Mouse (Mus musculus) kidney, adult 2 months (tissue): ENCODE results near the gene Pxk. TPM values are rescaled to one million over a fixed set of nuclear protein-coding genes. Genes with fewer than 3 reads are reported as not detected.

Source experiments
- DNase-seq: peaks from one replicate; pipeline ENCODE4 v3.0.0; 2021
- H3K27ac ChIP-seq: fragments of 200-500 bp; 2 replicates; pipeline ENCODE4 v1.5.1; 2012; ENCODE audit warnings: low read depth, low read length, control low read depth, inconsistent platforms; ENCODE audit not compliant: insufficient read depth
- H3K27me3 ChIP-seq: fragments of 200-500 bp; replicated peaks from 2 replicates; pipeline ENCODE4 v1.6.1; 2012; ENCODE audit warnings: mild to moderate bottlenecking, moderate library complexity, low read length, inconsistent platforms; ENCODE audit not compliant: control insufficient read depth, insufficient read depth
- H3K36me3 ChIP-seq: fragments of 200-500 bp; 2 replicates; pipeline ENCODE4 v1.6.1; 2012; ENCODE audit warnings: mild to moderate bottlenecking, moderate library complexity, low read length, inconsistent platforms; ENCODE audit not compliant: control insufficient read depth, insufficient read depth
- H3K4me1 ChIP-seq: fragments of 200-500 bp; 2 replicates; pipeline ENCODE4 v1.6.1; 2011; ENCODE audit warnings: low read length; ENCODE audit not compliant: control insufficient read depth, insufficient read depth
- H3K4me3 ChIP-seq: fragments of 200-500 bp; 2 replicates; pipeline ENCODE4 v1.5.1; 2011; ENCODE audit warnings: mild to moderate bottlenecking, low read depth, low read length, control low read depth; ENCODE audit not compliant: insufficient read depth
- CTCF ChIP-seq: fragments of 200-500 bp; conservative IDR thresholded peaks from 2 replicates; pipeline ENCODE4 v1.5.1; 2011; ENCODE audit warnings: low read depth, mild to moderate bottlenecking, control low read depth, low read length, moderate library complexity, mixed read lengths; ENCODE audit not compliant: insufficient read depth, insufficient read length
- POLR2A ChIP-seq: fragments of 200-500 bp; IDR thresholded peaks from one replicate; pipeline ENCODE4 v1.6.1; 2011; ENCODE audit warnings: low read depth, low read length, control low read depth
- WGBS: fragments of 180-500 bp; shearing (Covaris S2); methylation state at CpG from one replicate; pipeline ENCODE4 v1.1.7; 2018; 5-methylcytosine and 5-hydroxymethylcytosine counted together
- polyA plus RNA-seq: library from polyadenylated mRNA; depleted of rRNA; stranded (reverse); fragments of >200 nt; gene quantifications from 2 replicates; pipeline ENCODE4 v1.2.3, GENCODE M21; 2012

Gene Pxk
- polyA plus RNA-seq, 1 experiment: 42.9 TPM

DNA sequence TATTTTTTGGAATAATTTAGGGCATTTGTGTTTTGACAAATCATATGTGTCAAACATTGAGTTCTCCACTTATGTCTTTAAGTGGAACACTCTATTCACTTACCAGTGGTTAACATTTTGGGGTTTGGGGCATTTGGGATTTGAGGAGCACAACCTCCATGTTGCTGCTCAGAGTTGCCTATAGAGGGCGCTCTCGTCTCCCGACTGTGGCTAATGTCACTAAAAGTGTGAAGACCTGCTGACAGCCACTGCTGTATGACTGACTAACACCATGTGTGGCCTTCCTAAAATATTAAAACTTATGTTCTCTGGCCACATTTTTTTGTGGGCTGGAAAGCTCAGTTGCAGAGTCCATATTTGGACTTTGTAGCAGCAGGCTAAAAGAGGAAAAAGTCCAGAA, 85.3 kb downstream of the Pxk start:
- H3K27me3 ChIP-seq: no peaks in the 10 kb centered on the region
- no peaks in the 10 kb centered on the region for H3K4me1 ChIP-seq
- H3K4me3 ChIP-seq: no peak overlapping the region
- peak; percentile 59 for TF ChIP-seq CTCF
- TF ChIP-seq POLR2A: no peak
- no peak overlapping the region for H3K27ac ChIP-seq
- 52% methylated on average over 3 of the region's 3 CpGs for WGBS
- no peak for DNase-seq
- no peaks in the 10 kb centered on the region for H3K36me3 ChIP-seq

- no peak for TF ChIP-seq POLR2A
- TF ChIP-seq CTCF: no peak
- WGBS: 77% methylated on average over 6 of the region's 6 CpGs
- Histone ChIP-seq H3K27me3 (no peaks in the 10 kb centered on the region), H3K27ac (peak overlapping the region; percentile 49), H3K4me1 (no peaks in the 10 kb centered on the region), H3K36me3 (no peaks in the 10 kb centered on the region), H3K4me3 (no peak overlapping the region)
- peak; percentile 54 for DNase-seq
Observed at GRCm38 (mm10) chr14:8186278-8187045, 88.5 kb downstream of the Pxk start.

GRCm38 (mm10) chr14:8190556-8190955, 92.5 kb downstream of the Pxk start:
- TF ChIP-seq POLR2A (no peak), CTCF (no peak)
- no peak overlapping the region for H3K4me3 ChIP-seq
- no peak for DNase-seq
- H3K27me3 ChIP-seq: no peaks in the 10 kb centered on the region
- H3K36me3 ChIP-seq: no peaks in the 10 kb centered on the region
- no peak overlapping the region for H3K27ac ChIP-seq
- no peaks in the 10 kb centered on the region for H3K4me1 ChIP-seq
- WGBS: 88% methylated on average over 3 of the region's 3 CpGs

- H3K4me3 ChIP-seq: no peak overlapping the region
- 49% methylated on average over 12 of the region's 12 CpGs for whole genome bisulfite sequencing
- no peaks in the 10 kb centered on the region for H3K4me1 ChIP-seq
- TF ChIP-seq CTCF (no peak), POLR2A (no peak)
- no peaks in the 10 kb centered on the region for H3K27me3 ChIP-seq
- no peak overlapping the region for H3K27ac ChIP-seq
- H3K36me3 ChIP-seq: no peaks in the 10 kb centered on the region
- peak; percentile 23 for DNase-seq
Observed at GRCm38 (mm10) chr14:8191331-8191965, 93.4 kb downstream of the Pxk start.

DNA sequence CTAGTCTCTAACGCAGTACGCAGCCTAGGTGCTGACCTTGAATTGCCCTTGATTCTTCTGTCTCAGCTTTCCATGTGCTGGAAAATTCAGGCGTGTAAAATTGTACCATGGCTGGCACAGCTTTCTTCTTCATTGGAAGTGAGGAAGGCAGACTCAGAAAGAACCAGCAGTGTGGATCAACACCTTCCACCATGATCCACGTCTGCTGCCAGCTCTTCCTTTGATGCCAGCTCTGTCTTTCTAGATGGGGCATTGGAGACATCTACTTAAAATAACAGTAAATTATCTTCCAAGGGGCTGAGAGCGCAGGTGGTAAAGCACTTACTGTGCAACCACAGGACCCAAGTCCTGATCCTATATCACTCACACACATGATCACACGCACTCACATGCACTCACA, 94.7 kb downstream of the Pxk start:
- TF ChIP-seq CTCF (no peak), POLR2A (no peak)
- Histone ChIP-seq H3K27ac (no peak overlapping the region), H3K36me3 (no peaks in the 10 kb centered on the region), H3K4me3 (no peak overlapping the region), H3K4me1 (no peaks in the 10 kb centered on the region), H3K27me3 (no peaks in the 10 kb centered on the region)
- 91% methylated on average over 6 of the region's 6 CpGs for WGBS
- no peak for DNase-seq

- DNase-seq: no peak
- Histone ChIP-seq H3K27ac (no peak overlapping the region), H3K4me3 (no peak overlapping the region), H3K27me3 (no peaks in the 10 kb centered on the region), H3K4me1 (no peaks in the 10 kb centered on the region), H3K36me3 (no peaks in the 10 kb centered on the region)
- TF ChIP-seq CTCF (no peak), POLR2A (no peak)
- 83% methylated on average over 5 of the region's 5 CpGs for WGBS
Observed at GRCm38 (mm10) chr14:8200769-8201168, 102.8 kb downstream of the Pxk start.

GRCm38 (mm10) chr14:8201715-8202114, 103.7 kb downstream of the Pxk start:
- no peak for DNase-seq
- Histone ChIP-seq H3K4me1 (no peaks in the 10 kb centered on the region), H3K36me3 (no peaks in the 10 kb centered on the region), H3K27ac (no peak overlapping the region), H3K4me3 (no peak overlapping the region), H3K27me3 (no peaks in the 10 kb centered on the region)
- TF ChIP-seq POLR2A (no peak), CTCF (no peak)
- WGBS: 74% methylated on average over 3 of the region's 3 CpGs
